ENCODE assay signal across 8 mouse cellular contexts in the genomic region with DNA sequence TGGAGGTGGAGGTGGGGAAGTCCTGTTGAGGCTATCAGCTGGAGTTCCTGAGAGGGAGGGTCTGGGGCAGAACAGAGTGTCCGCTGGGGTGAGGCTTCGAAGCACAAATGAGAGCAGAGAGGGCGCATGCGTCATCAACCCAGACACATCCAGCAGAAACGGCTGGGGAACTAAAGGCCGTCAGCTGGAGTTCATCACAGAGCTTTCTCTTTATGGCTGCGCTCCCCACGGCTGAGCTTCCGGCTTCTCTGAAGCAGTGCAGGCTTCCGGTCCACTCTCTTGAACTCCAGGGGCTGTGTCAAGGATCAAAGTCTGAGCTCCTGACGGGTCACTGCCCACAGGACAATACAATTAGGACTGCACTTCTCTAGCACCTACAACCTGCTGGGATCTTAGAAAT. TPM values are rescaled to one million over a fixed set of nuclear protein-coding genes. Genes with fewer than 3 reads are reported as not detected.
DNase-seq lines count a peak whose midpoint lies in the region; ATAC-seq and TF ChIP-seq lines count a peak whose summit lies in the region.
"Had no signal": no experiment of that assay in that cellular context is flagged by ENCODE, and none has a peak within 500 bp of the region (broad histone marks: within the 10 kb centered on the region; RNA-seq: fewer than 3 reads in every experiment).

No protein-coding gene starts in this region.

- no peaks in the 10 kb centered on the region for H3K9me3 ChIP-seq in embryonic facial prominence, embryonic 11.5 days (replicated peaks; ENCODE audit: control insufficient read depth, low read length)

- ATAC-seq in embryonic facial prominence, embryonic 11.5 days (replicated peaks; ENCODE audit: insufficient number of reproducible peaks, low FRiP score, low TSS enrichment, low read depth) = peak; percentile 41

- H3K9ac ChIP-seq in embryonic facial prominence, embryonic 11.5 days (replicated peaks; ENCODE audit: low read length) = peak overlapping the region; percentile 33; the same call in 1 of the 2 replicates

- H3K4me1 ChIP-seq in embryonic facial prominence, embryonic 11.5 days (ENCODE audit: control insufficient read depth, insufficient read depth, low read length) = no peaks in the 10 kb centered on the region; the same call in 1 of the 2 replicates

- 0 out of 2 replicates have a peak overlapping the region, but pooled peaks have one; percentile 6 for H3K4me3 ChIP-seq in embryonic facial prominence, embryonic 11.5 days (ENCODE audit: low read depth, low read length)
- H3K4me3 ChIP-seq in layer of hippocampus, adult 2 months = no peak overlapping the region
- H3K4me3 ChIP-seq: erythroblast, embryonic 14.5 days had no signal

- intact Hi-C loops in heart, postnatal 25 days (cut with DNase I) = no loop called here

- peak; percentile 51 for DNase-seq in NIH3T3 (ENCODE audit: low read depth)
- DNase-seq in embryonic facial prominence, embryonic 11.5 days (ENCODE audit: low spot score) = peak; percentile 91
- DNase-seq in heart, postnatal 25 days (ENCODE audit: low spot score) = peak; percentile 28
- DNase-seq in kidney, postnatal 25 days = peak; percentile 75 to 86
- DNase-seq in mesoderm, embryonic 11.5 days (ENCODE audit: low read depth, low spot score) = peak; percentile 85
- DNase-seq in thymus, postnatal 0 days (ENCODE audit: low spot score) = peak; percentile 76
- no peak for DNase-seq in layer of hippocampus, adult 2 months (ENCODE audit: low spot score in 2 of 2)

- TF ChIP-seq CTCF in layer of hippocampus, adult 2 months (conservative IDR thresholded peaks at IDR 0.05) = no peak

- WGBS in embryonic facial prominence, embryonic 11.5 days = 0% methylated on average over 11 of the region's 11 CpGs

- H3K27ac ChIP-seq in embryonic facial prominence, embryonic 11.5 days (replicated peaks; ENCODE audit: low read depth, low read length) = peak overlapping the region; percentile 17; the same call in 1 of the 2 replicates
- H3K27ac ChIP-seq in layer of hippocampus, adult 2 months = no peak overlapping the region

- no peaks in the 10 kb centered on the region for H3K36me3 ChIP-seq in embryonic facial prominence, embryonic 11.5 days (replicated peaks; ENCODE audit: control insufficient read depth, insufficient read depth, low read depth, low read length)

- H3K4me2 ChIP-seq in embryonic facial prominence, embryonic 11.5 days (ENCODE audit: low read depth, low read length) = peak overlapping the region; percentile 14

- no peaks in the 10 kb centered on the region for H3K27me3 ChIP-seq in embryonic facial prominence, embryonic 11.5 days (ENCODE audit: control insufficient read depth, insufficient read depth, low read length)

RNA-seq across cellular contexts. Expression of a gene that starts 5.5 kb away (rescaled TPM):
- polyA plus RNA-seq in embryonic facial prominence, embryonic 11.5 days (2014; fragmentation: Nextera tagmentation; extraction: Ambion mirVana) = 10.0 and 14.6 TPM in 2 replicates
- total RNA-seq in heart, postnatal 25 days (2021) = 1 to 10 TPM; 4.4 to 4.6 TPM
- 0.82 and 1.2 TPM in 2 replicates for polyA plus RNA-seq in thymus, postnatal 0 days (2015; fragmentation: Nextera tagmentation; extraction: Ambion mirVana)
- 1 to 10 TPM; 1.1 to 2.0 TPM for total RNA-seq in layer of hippocampus, adult 2 months (2021)

RNA-seq across cellular contexts. Expression of a gene that starts 13.1 kb away (rescaled TPM):
- 1.5 and 1.6 TPM in 2 replicates for polyA plus RNA-seq in embryonic facial prominence, embryonic 11.5 days (2014; fragmentation: Nextera tagmentation; extraction: Ambion mirVana)
- total RNA-seq in heart, postnatal 25 days (2021) = 1 to 10 TPM; 2.7 to 4.2 TPM
- 12.3 and 13.4 TPM in 2 replicates for polyA plus RNA-seq in thymus, postnatal 0 days (2015; fragmentation: Nextera tagmentation; extraction: Ambion mirVana)
- total RNA-seq in layer of hippocampus, adult 2 months (2021) = 1 to 10 TPM; 3.8 to 5.1 TPM

RNA-seq across cellular contexts. Expression of a gene that starts 42.0 kb away (rescaled TPM):
- polyA plus RNA-seq in embryonic facial prominence, embryonic 11.5 days (2014; fragmentation: Nextera tagmentation; extraction: Ambion mirVana) = not detected in 2 replicates
- total RNA-seq in heart, postnatal 25 days (2021) = not detected
- polyA plus RNA-seq in thymus, postnatal 0 days (2015; fragmentation: Nextera tagmentation; extraction: Ambion mirVana) = not detected in 2 replicates
- total RNA-seq in layer of hippocampus, adult 2 months (2021) = under 1 TPM in 1 of 2 experiments, not detected in 1; 0.59 TPM
- polyA plus RNA-seq: erythroblast, embryonic 14.5 days had no signal

RNA-seq across cellular contexts. Expression of a gene that starts 45.8 kb away (rescaled TPM):
- 196 and 207 TPM in 2 replicates for polyA plus RNA-seq in embryonic facial prominence, embryonic 11.5 days (2014; fragmentation: Nextera tagmentation; extraction: Ambion mirVana)
- total RNA-seq in heart, postnatal 25 days (2021) = 100 to 1,000 TPM in 1 of 2 experiments, 10 to 100 TPM in 1; 99.3 to 109 TPM
- polyA plus RNA-seq in thymus, postnatal 0 days (2015; fragmentation: Nextera tagmentation; extraction: Ambion mirVana) = 381 and 416 TPM in 2 replicates
- total RNA-seq in layer of hippocampus, adult 2 months (2021) = 100 to 1,000 TPM; 245 to 247 TPM

Comparison
In these comparisons a context has a peak if more than half of its experiments do, and no peak if none do; other contexts are left out.
1. DNase-seq: peak in NIH3T3 (single experiment), embryonic facial prominence, embryonic 11.5 days (single experiment), heart, postnatal 25 days (single experiment), kidney, postnatal 25 days (2 of 2), mesoderm, embryonic 11.5 days (single experiment) and thymus, postnatal 0 days (single experiment); none in layer of hippocampus, adult 2 months (0 of 2).